Mouse (Mus musculus) T-helper 1 cell (primary cell): ENCODE results near the gene Rai14.

Experiments
- in situ Hi-C: fragments of 300-600 bp; cut with MboI, MseI; formaldehyde crosslinking; loops from one replicate; pipeline ENCODE4 v1.15.1; 2025; ENCODE audit warnings: high pct_unique_total_duplicates

Rai14 gene

GRCm38 (mm10) chr15:10648372-10649109 is 65.9 kb downstream of the Rai14 start:
- in situ Hi-C loops: no loop called here

DNA sequence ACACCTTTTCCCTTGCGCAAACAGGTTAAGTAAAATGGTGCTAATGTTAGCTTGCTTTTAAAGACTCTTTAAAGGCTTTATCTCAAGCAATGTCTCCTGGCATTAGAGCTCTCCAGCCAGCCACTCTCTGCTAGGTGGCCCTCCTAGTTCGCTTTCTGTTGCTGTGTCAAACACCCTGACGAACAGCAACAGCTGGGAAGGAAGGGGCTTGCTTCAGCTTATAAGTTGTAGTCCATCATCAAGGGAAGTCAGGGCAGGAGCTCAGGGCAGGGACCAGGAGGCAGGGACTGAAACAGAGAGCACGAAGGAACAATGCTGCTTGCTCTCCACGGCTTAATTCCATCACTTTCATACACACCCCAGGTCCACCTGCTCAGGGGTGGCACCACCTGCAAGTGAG is 68.1 kb downstream of the Rai14 start:
- in situ Hi-C loops: no loop called here

DNA sequence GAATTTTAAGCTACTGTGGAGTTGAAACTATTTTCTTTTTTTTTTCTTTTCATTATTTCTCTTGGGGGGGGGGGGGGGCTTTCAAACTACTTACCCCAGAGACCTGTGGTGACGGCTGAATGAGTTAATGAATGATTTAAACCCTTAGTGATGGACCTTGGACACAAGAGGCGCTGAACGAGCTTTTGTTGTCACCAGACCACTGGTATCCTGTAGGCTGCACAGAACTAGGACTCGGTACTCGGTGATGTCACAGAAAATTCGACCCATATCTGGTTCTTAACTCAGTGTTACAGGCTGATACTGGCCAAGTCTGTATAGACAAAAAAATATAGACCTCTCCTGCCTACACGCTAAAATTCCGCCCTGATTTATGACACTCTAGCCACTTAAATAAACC is 69.3 kb downstream of the Rai14 start:
- in situ Hi-C loops: no loop called here

DNA sequence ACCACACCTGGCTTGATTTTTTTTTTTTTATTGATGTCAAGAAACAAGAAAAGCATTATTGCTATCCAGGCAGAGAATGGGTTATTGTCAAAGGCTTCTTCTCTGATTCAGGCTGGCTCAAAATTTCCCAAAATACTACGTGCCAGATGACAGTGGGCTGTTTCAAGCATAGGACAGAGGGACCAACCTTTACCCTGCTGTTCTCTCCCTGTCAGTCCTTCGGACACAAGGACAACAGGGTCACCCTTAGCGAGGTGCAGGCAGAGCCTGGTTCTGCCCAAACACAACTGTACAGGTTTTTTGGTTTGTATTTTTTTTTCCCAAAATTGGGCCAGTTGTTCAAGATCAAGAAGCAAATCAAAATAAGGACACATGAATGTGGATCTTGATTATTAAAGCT is 70.6 kb downstream of the Rai14 start:
- in situ Hi-C loops: no loop called here

- in situ Hi-C loops: no loop called here
Measured at GRCm38 (mm10) chr15:10643224-10643623, 71.2 kb downstream of the Rai14 start.

- in situ Hi-C loops: no loop called here
Measured at GRCm38 (mm10) chr15:10642419-10642818, 72.0 kb downstream of the Rai14 start.

- in situ Hi-C loops: no loop called here
Measured at GRCm38 (mm10) chr15:10640721-10641120, 73.7 kb downstream of the Rai14 start.

DNA sequence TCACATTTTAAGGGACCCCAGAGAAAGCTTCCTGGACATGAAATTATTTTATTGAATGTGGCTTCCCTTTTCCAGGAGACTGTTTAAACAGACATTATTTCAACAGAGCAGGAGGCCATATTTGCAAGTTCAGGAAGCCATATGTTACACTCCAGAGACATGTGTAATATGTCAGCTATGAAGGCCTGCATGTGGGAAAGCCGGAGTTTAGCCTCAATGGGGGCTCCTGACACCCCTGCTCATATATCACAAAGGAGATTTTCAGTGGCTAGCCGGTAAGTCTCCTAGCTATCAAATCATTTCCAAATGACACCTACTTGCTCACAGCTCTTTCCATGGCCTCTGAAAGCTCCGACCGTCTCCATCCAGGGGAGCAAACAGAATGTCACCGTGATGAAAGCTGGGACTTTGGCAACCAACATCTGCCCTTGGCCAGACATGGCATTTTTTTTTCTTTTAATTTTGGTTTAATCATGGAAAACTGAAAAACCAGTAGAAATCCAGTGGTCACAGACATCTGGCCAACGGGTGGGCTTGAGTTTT is 77.1 kb downstream of the Rai14 start:
- in situ Hi-C loops: no loop called here

GRCm38 (mm10) chr15:10636844-10637243 is 77.6 kb downstream of the Rai14 start:
- in situ Hi-C loops: no loop called here

DNA sequence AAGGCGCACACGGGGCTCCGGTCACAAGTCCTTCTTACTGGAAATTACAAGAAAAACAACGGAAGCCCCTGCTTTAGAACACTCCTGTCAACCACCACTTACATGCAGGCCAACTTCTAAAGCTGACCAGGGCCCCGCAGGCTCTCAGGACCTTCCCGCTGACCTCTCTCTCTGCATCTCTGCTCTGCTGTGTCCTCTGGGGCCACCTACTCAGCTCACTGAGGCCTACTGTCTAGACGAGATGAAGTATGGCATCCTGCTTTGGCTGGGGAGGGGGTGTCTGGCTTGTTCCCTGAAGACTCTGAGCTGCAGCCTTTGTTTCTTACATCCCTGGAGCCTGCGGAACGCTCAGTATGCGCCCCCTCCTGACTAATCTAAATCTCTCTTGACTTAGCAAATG is 79.3 kb downstream of the Rai14 start:
- in situ Hi-C loops: no loop called here

GRCm38 (mm10) chr15:10634176-10634575 is 80.2 kb downstream of the Rai14 start:
- in situ Hi-C loops: no loop called here

- in situ Hi-C loops: no loop called here
Measured at GRCm38 (mm10) chr15:10633381-10633780, 81.0 kb downstream of the Rai14 start.

- in situ Hi-C loops: no loop called here
Measured at GRCm38 (mm10) chr15:10632581-10632980, 81.8 kb downstream of the Rai14 start.

- in situ Hi-C loops: no loop called here
Measured at GRCm38 (mm10) chr15:10632060-10632459, 82.4 kb downstream of the Rai14 start.

GRCm38 (mm10) chr15:10631541-10631940 is 82.9 kb downstream of the Rai14 start:
- in situ Hi-C loops: no loop called here

DNA sequence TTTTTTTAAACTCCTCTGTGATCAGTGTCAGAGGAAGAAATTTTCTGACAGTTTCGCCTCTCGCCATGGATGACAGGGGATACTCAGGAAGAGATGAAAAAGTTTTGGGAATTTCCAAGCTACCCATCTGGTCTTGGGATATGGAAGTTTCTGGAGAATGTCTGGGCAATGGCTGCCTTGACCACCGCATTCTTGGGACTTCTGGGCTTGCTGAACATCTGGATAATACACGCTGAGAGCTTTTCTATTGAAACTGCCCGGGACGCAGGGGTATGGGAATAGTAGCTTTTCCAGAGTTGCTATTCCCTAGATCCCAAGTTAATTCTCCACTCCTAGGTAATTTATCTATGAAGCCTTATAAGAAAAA is 85.5 kb downstream of the Rai14 start:
- in situ Hi-C loops: no loop called here

- in situ Hi-C loops: no loop called here
Measured at GRCm38 (mm10) chr15:10628131-10628979, 86.1 kb downstream of the Rai14 start.

DNA sequence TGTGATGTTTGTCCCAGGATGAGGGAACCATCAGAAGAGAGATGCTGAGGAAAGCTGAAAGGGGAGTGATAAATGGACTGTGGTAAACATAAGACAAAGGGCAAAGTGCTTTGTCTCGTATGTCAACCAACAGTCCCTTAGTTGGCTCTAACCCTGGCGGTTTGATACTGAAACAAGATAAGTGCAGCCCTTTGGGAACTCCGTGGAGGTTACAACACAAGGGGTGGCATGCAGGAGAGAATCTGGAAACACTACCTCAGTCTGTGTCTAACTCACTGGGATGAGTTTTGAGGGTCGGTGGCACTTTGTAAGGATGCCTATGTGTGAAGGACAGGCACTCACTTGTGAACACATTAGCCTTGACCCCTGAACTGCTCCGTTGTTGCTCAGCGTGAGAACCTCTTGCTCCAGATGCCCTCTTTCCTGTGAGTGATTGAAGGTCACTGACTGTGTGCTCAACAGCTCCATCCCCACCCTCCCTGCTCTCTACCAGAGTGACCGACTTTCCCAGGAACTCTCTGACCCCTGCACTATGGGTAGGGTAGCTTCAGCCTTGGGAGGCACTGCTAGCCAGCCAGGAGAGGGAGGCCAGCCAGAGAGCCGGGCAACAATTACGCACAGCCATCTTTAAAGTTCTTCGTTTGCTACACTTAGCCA is 90.7 kb downstream of the Rai14 start:
- in situ Hi-C loops: no loop called here

- in situ Hi-C loops: no loop called here
Measured at GRCm38 (mm10) chr15:10621194-10621593, 93.2 kb downstream of the Rai14 start.

GRCm38 (mm10) chr15:10619678-10620077 is 94.7 kb downstream of the Rai14 start:
- in situ Hi-C loops: no loop called here

- in situ Hi-C loops: no loop called here
Measured at GRCm38 (mm10) chr15:10618276-10618675, 96.1 kb downstream of the Rai14 start.

GRCm38 (mm10) chr15:10616001-10616400 is 98.4 kb downstream of the Rai14 start:
- in situ Hi-C loops: no loop called here
